Mouse (Mus musculus): ENCODE results near the gene Pkn1. TPM values are rescaled to one million over a fixed set of nuclear protein-coding genes. Genes with fewer than 3 reads are reported as not detected.

Pkn1 gene
- total and polyA plus RNA-seq, 2 experiments from 2014 or later = 14.2 to 44.2 TPM

DNA sequence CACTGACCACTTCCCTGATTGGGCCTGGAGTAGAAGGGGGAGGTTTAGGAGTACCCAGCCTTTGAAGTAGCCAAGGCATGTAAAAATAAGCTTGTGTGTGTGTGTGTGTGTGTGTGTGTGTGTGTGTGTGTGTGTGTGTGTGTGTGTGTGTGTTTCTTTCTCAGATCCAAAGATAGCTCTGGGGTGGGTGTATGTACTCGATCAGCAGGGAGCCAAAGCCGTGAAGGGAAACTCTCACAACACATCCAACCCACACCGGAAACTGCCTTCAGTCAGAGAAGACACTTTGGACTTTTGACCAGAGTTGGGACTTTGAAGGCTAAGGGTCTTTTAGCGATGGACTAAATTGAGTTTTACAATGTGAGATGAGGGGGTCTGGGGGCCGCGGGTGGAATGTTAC lies 49.3 kb downstream of the Pkn1 start:
- Histone ChIP-seq H3K27me3 (ENCODE audit: control insufficient read depth, insufficient read depth, low read length) (no peaks in the 10 kb centered on the region), H3K9ac (replicated peaks; ENCODE audit: low read depth, low read length) (no peak overlapping the region), H3K9me3 (replicated peaks; ENCODE audit: control insufficient read depth, low read length) (no peaks in the 10 kb centered on the region), H3K4me2 (ENCODE audit: low read depth, low read length) (no peak overlapping the region), H3K36me3 (replicated peaks; ENCODE audit: control insufficient read depth, insufficient read depth, low read length) (no peaks in the 10 kb centered on the region; the same call in 1 of the 2 replicates), H3K27ac (ENCODE audit: low read depth) (no peak overlapping the region), H3K4me1 (ENCODE audit: control insufficient read depth, insufficient read depth) (peaks cover 15% of the 10 kb centered on the region), H3K4me3 (ENCODE audit: low read depth, low read length) (no peak overlapping the region)
- no peak for ATAC-seq (ENCODE audit: insufficient read depth, low read depth)
- no peak for DNase-seq (ENCODE audit: low spot score)
- TF ChIP-seq CTCF (IDR thresholded peaks at IDR 0.05; ENCODE audit: low read depth) (no peak), EP300 (IDR thresholded peaks at IDR 0.05; ENCODE audit: low read depth) (no peak)
- 90% methylated on average over 6 of the region's 6 CpGs for WGBS

DNA sequence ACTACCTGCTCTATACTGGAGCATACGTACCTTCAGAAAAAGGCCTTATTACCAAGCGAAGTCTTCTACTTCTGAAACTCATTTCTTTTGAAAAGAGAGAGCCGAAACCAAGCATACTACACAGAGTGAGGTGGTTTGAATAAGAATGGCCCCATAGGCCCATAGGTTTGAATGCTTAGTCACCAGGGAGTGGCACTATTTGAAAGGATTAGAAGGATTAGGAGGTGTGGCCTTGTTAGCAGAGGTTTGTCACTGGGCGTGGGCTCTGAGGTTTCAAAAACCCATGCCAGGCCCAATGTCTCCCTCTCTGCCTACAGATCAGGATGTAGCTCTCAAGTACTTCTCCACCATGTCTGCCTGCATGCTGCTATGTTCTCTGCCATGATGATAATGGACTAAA lies 50.9 kb downstream of the Pkn1 start:
- H3K9me3 ChIP-seq (replicated peaks; ENCODE audit: control insufficient read depth, low read length) = no peaks in the 10 kb centered on the region
- peaks cover 5% of the 10 kb centered on the region for H3K4me1 ChIP-seq (ENCODE audit: control insufficient read depth, insufficient read depth)
- no peak overlapping the region for H3K9ac ChIP-seq (replicated peaks; ENCODE audit: low read depth, low read length)
- H3K4me2 ChIP-seq (ENCODE audit: low read depth, low read length) = no peak overlapping the region
- no peaks in the 10 kb centered on the region for H3K27me3 ChIP-seq (ENCODE audit: control insufficient read depth, insufficient read depth, low read length)
- TF ChIP-seq CTCF (IDR thresholded peaks at IDR 0.05; ENCODE audit: low read depth) = no peak
- H3K4me3 ChIP-seq (ENCODE audit: low read depth, low read length) = no peak overlapping the region
- no peaks in the 10 kb centered on the region for H3K36me3 ChIP-seq (replicated peaks; ENCODE audit: control insufficient read depth, insufficient read depth, low read length)
- ATAC-seq (ENCODE audit: insufficient read depth, low read depth) (no peak), DNase-seq (ENCODE audit: low spot score) (no peak)
- H3K27ac ChIP-seq (ENCODE audit: low read depth) = no peak overlapping the region
- 91% methylated on average over 4 of the region's 4 CpGs for WGBS

DNA sequence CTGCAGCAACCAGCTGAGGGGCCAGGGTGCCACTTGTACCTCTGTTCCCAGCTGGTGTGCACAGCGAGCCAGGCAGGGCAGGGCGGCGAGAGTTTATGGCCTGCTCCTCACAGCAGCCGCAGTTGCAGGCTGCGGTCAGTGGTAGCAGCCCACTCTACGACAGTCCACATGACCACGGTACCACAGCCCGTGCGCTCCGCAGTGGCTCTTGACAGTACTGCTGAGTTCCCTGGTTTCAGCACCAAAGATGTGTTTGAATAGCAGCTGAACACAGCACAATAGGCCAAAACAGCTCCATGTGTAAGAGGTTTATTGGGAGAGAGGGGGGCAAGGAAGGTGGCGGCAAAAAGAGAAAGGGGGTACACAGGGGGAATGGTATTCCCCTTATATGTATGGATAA lies 51.5 kb downstream of the Pkn1 start:
- Histone ChIP-seq H3K36me3 (replicated peaks; ENCODE audit: control insufficient read depth, insufficient read depth, low read length) (no peaks in the 10 kb centered on the region), H3K27me3 (ENCODE audit: control insufficient read depth, insufficient read depth, low read length) (no peaks in the 10 kb centered on the region), H3K27ac (ENCODE audit: low read depth) (no peak overlapping the region), H3K4me3 (ENCODE audit: low read depth, low read length) (no peak overlapping the region), H3K4me1 (ENCODE audit: control insufficient read depth, insufficient read depth) (peaks cover 4% of the 10 kb centered on the region; the same call in 1 of the 2 replicates), H3K9ac (replicated peaks; ENCODE audit: low read depth, low read length) (no peak overlapping the region), H3K9me3 (replicated peaks; ENCODE audit: control insufficient read depth, low read length) (no peaks in the 10 kb centered on the region), H3K4me2 (ENCODE audit: low read depth, low read length) (no peak overlapping the region)
- no peak for ATAC-seq (ENCODE audit: insufficient read depth, low read depth)
- WGBS = 93% methylated on average over 11 of the region's 11 CpGs
- TF ChIP-seq EP300 (IDR thresholded peaks at IDR 0.05; ENCODE audit: low read depth) (no peak), CTCF (IDR thresholded peaks at IDR 0.05; ENCODE audit: low read depth) (no peak)
- no peak for DNase-seq (ENCODE audit: low spot score)

DNA sequence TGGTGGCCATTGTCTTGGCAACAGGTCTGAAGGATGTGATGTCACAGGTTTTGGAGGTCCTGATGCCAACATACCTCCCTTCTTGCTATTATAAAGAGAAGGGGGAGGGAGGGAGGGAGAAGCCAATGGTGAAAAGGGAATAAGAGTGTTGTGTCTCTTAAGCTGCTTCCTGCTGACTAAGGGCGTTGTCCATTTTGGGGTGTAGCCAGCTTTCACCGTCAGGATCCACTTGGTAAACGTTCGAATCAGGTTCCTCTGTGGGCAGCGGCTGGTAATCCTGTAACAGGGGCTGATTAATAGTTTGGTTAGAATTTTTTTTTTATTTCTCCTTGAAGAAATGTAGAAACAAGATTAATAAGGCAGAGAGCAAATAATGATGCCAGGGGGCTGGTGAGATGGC lies 59.3 kb downstream of the Pkn1 start:
- Histone ChIP-seq H3K9me3 (replicated peaks; ENCODE audit: control insufficient read depth, low read length) (peaks cover 6% of the 10 kb centered on the region; the same call in 1 of the 2 replicates), H3K36me3 (replicated peaks; ENCODE audit: control insufficient read depth, insufficient read depth, low read length) (no peaks in the 10 kb centered on the region), H3K27ac (ENCODE audit: low read depth) (no peak overlapping the region), H3K4me3 (ENCODE audit: low read depth, low read length) (no peak overlapping the region), H3K27me3 (ENCODE audit: control insufficient read depth, insufficient read depth, low read length) (no peaks in the 10 kb centered on the region), H3K4me1 (ENCODE audit: control insufficient read depth, insufficient read depth) (no peaks in the 10 kb centered on the region), H3K9ac (replicated peaks; ENCODE audit: low read depth, low read length) (no peak overlapping the region), H3K4me2 (ENCODE audit: low read depth, low read length) (no peak overlapping the region)
- no peak for DNase-seq (ENCODE audit: low spot score)
- WGBS = 62% methylated on average over 5 of the region's 5 CpGs
- no peak for TF ChIP-seq CTCF (IDR thresholded peaks at IDR 0.05; ENCODE audit: low read depth)
- no peak for TF ChIP-seq EP300 (IDR thresholded peaks at IDR 0.05; ENCODE audit: low read depth)
- no peak for ATAC-seq (ENCODE audit: insufficient read depth, low read depth)

DNA sequence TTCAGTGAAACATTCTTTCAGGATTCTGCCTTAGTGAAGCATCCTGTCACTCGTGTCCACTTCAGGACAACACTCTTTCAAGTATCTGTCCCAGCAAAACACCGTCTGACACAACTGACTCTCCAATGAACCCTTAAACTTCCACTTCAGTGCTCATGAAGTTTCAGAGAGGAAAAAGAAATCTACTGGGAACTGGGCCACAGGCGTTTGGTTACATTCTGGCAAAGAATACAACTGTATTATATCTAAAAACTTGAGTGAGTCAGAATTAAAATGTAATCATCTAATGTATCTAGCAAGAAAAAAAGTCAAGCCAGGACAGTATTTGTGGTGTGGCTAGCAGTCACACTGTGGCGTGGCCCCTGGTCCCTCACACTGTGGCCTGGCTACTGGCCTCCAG lies 60.1 kb downstream of the Pkn1 start:
- Histone ChIP-seq H3K27me3 (ENCODE audit: control insufficient read depth, insufficient read depth, low read length) (no peaks in the 10 kb centered on the region), H3K4me2 (ENCODE audit: low read depth, low read length) (no peak overlapping the region), H3K4me3 (ENCODE audit: low read depth, low read length) (no peak overlapping the region), H3K4me1 (ENCODE audit: control insufficient read depth, insufficient read depth) (no peaks in the 10 kb centered on the region), H3K9ac (replicated peaks; ENCODE audit: low read depth, low read length) (no peak overlapping the region), H3K36me3 (replicated peaks; ENCODE audit: control insufficient read depth, insufficient read depth, low read length) (no peaks in the 10 kb centered on the region), H3K9me3 (replicated peaks; ENCODE audit: control insufficient read depth, low read length) (peaks cover 6% of the 10 kb centered on the region; the same call in 1 of the 2 replicates), H3K27ac (ENCODE audit: low read depth) (no peak overlapping the region)
- ATAC-seq (ENCODE audit: insufficient read depth, low read depth) = no peak
- DNase-seq (ENCODE audit: low spot score) = no peak
- TF ChIP-seq EP300 (IDR thresholded peaks at IDR 0.05; ENCODE audit: low read depth) (no peak), CTCF (IDR thresholded peaks at IDR 0.05; ENCODE audit: low read depth) (no peak)
- WGBS = 68% methylated on average over 4 of the region's 4 CpGs

DNA sequence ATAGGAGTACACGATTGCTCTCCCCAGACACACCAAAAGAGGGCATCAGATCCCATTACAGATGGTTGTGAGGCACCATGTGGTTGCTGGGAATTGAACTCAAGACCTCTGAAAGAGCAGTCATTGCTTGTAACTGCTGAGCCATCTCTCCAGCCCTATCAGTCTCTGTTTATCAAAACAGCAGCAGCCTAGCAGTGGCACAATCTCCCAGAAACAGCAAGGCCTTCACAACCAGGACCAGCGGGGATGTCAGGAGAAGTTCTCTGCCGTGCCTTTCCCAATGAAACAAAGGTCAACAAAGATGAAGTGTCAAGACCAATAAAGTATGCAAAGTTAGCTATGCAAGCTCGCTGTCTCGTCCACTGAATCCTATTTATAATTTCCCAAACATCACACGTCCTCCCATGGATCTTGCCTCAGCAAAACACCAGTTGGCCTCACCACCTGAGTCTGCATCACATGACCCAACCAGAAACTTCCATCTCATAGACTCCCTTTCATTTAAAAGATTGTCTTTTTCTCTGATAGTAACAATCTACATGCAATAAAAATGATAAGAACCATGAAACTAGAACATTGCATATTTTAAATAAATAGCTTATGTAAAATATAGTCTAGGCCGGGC lies 66.8 kb downstream of the Pkn1 start:
- Histone ChIP-seq H3K36me3 (replicated peaks; ENCODE audit: control insufficient read depth, insufficient read depth, low read length) (no peaks in the 10 kb centered on the region), H3K4me2 (ENCODE audit: low read depth, low read length) (no peak overlapping the region), H3K27me3 (ENCODE audit: control insufficient read depth, insufficient read depth, low read length) (no peaks in the 10 kb centered on the region), H3K4me3 (ENCODE audit: low read depth, low read length) (no peak overlapping the region), H3K9me3 (replicated peaks; ENCODE audit: control insufficient read depth, low read length) (peaks cover 6% of the 10 kb centered on the region; the same call in 1 of the 2 replicates), H3K9ac (replicated peaks; ENCODE audit: low read depth, low read length) (no peak overlapping the region), H3K27ac (ENCODE audit: low read depth) (no peak overlapping the region), H3K4me1 (ENCODE audit: control insufficient read depth, insufficient read depth) (no peaks in the 10 kb centered on the region)
- TF ChIP-seq CTCF (IDR thresholded peaks at IDR 0.05; ENCODE audit: low read depth) (no peak), EP300 (IDR thresholded peaks at IDR 0.05; ENCODE audit: low read depth) (no peak)
- no peak for ATAC-seq (ENCODE audit: insufficient read depth, low read depth)
- DNase-seq (ENCODE audit: low spot score) = no peak
- WGBS = 68% methylated on average over 7 of the region's 7 CpGs
